Mouse (Mus musculus) lung, embryonic 16.5 days (tissue): Measurements from ENCODE around the gene Aagab. TPM values are rescaled to one million over a fixed set of nuclear protein-coding genes. Genes with fewer than 3 reads are reported as not detected.

Experiments
- ATAC-seq: fragments of 200-750 bp; cut with Nextera tagmentation; 2 replicates; pipeline ENCODE4 v1.8.0; 2017; ENCODE audit warnings: low read depth, mild to moderate bottlenecking, moderate library complexity
- H3K27ac ChIP-seq: fragments of 300-500 bp; sonication (generic); 2 replicates; pipeline ENCODE4 v1.5.1; 2014; ENCODE audit warnings: mild to moderate bottlenecking, control low read depth, low read length
- H3K27me3 ChIP-seq: fragments of 300-500 bp; sonication (generic); 2 replicates; pipeline ENCODE4 v1.6.1; 2014; ENCODE audit warnings: low read depth, low read length, mixed read lengths; ENCODE audit not compliant: control insufficient read depth, insufficient read depth
- H3K36me3 ChIP-seq: fragments of 300-500 bp; sonication (generic); 2 replicates; pipeline ENCODE4 v1.6.1; 2014; ENCODE audit warnings: low read length; ENCODE audit not compliant: control insufficient read depth, insufficient read depth
- H3K4me1 ChIP-seq: fragments of 300-500 bp; sonication (generic); replicated peaks from 2 replicates; pipeline ENCODE4 v1.6.1; 2014; ENCODE audit warnings: low read length, mixed read lengths; ENCODE audit not compliant: control insufficient read depth, insufficient read depth
- H3K4me2 ChIP-seq: fragments of 300-500 bp; sonication (generic); 2 replicates; pipeline ENCODE4 v1.6.1; 2014; ENCODE audit warnings: low read depth, low read length, control low read depth
- H3K4me3 ChIP-seq: fragments of 300-500 bp; sonication (generic); 2 replicates; pipeline ENCODE4 v1.5.1; 2014; ENCODE audit warnings: mild to moderate bottlenecking, low read length, control low read depth
- H3K9ac ChIP-seq: fragments of 300-500 bp; sonication (generic); 2 replicates; pipeline ENCODE4 v1.6.1; 2014; ENCODE audit warnings: low read length, control low read depth
- H3K9me3 ChIP-seq: fragments of 300-500 bp; sonication (generic); 2 replicates; pipeline ENCODE4 v1.6.1; 2016; ENCODE audit warnings: low read length; ENCODE audit not compliant: control insufficient read depth
- WGBS: fragments of 180-500 bp; shearing (Covaris S2); extraction: QIAGEN DNeasy Blood & Tissue Kit; methylation state at CpG from one replicate; pipeline ENCODE4 v1.1.7; 2014; 5-methylcytosine and 5-hydroxymethylcytosine counted together
- polyA plus RNA-seq: library from polyadenylated mRNA; unstranded; fragments of >200 nt; fragmentation: Nextera tagmentation; extraction: Ambion mirVana; gene quantifications from 2 replicates; pipeline ENCODE4 v1.2.1, GENCODE M21; 2015

Aagab gene
- polyA plus RNA-seq, 1 experiment from 2014 or later: 30.1 TPM

GRCm38 (mm10) chr9:63649841-63650545 is 47.5 kb downstream of the Aagab start:
- Histone ChIP-seq H3K4me2 (no peak overlapping the region), H3K27ac (no peak overlapping the region), H3K36me3 (peaks cover 17% of the 10 kb centered on the region), H3K27me3 (no peaks in the 10 kb centered on the region), H3K9me3 (no peaks in the 10 kb centered on the region), H3K9ac (no peak overlapping the region), H3K4me3 (no peak overlapping the region), H3K4me1 (peaks cover 30% of the 10 kb centered on the region)
- WGBS: 80% methylated on average over 8 of the region's 8 CpGs
- no peak for ATAC-seq

- ATAC-seq: no peak
- Histone ChIP-seq H3K4me3 (no peak overlapping the region), H3K9ac (no peak overlapping the region), H3K4me1 (peaks cover 35% of the 10 kb centered on the region), H3K36me3 (peaks cover 20% of the 10 kb centered on the region), H3K27ac (peak overlapping the region; percentile 53), H3K4me2 (no peak overlapping the region), H3K9me3 (no peaks in the 10 kb centered on the region), H3K27me3 (no peaks in the 10 kb centered on the region)
- WGBS: 71% methylated on average over 14 of the region's 14 CpGs
Measured at GRCm38 (mm10) chr9:63650905-63651304, 48.4 kb downstream of the Aagab start.

DNA sequence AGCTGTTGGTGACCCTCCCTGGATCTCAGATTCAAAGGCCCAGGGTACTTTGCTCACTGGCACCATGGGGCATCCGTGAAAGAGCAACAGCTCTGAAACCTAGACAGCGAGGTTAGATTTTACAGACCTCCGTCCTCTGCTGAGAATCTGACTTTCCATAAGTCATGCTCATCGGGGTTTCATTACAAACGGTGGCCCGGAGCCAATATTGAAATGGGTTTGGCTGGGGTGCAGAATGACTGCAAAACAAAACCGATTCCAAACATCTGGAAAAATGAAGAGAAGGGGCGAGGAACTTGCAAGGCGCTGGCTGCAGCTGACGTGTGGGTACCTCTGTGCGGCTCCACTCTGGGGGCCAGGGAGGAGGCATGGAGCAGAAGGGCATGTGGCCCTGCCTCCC is 49.1 kb downstream of the Aagab start:
- H3K27ac ChIP-seq: peak overlapping the region; percentile 53
- ATAC-seq: peak; percentile 16; the same call in 1 of the 2 replicates
- WGBS: 49% methylated on average over 11 of the region's 11 CpGs

GRCm38 (mm10) chr9:63653666-63654065 is 51.2 kb downstream of the Aagab start:
- H3K27ac ChIP-seq: peak overlapping the region; percentile 69

More for the DNA sequence above, 49.1 kb downstream of the Aagab start:
- Histone ChIP-seq H3K4me2 (no peak overlapping the region), H3K9ac (no peak overlapping the region), H3K9me3 (no peaks in the 10 kb centered on the region), H3K4me1 (peaks cover 36% of the 10 kb centered on the region), H3K36me3 (peaks cover 20% of the 10 kb centered on the region), H3K27me3 (no peaks in the 10 kb centered on the region), H3K4me3 (no peak overlapping the region)

GRCm38 (mm10) chr9:63654575-63654974 is 52.1 kb downstream of the Aagab start:
- H3K4me2 ChIP-seq: no peak overlapping the region
- no peak overlapping the region for H3K27ac ChIP-seq
- no peak for ATAC-seq
- no peaks in the 10 kb centered on the region for H3K9me3 ChIP-seq
- H3K36me3 ChIP-seq: peaks cover 10% of the 10 kb centered on the region
- no peak overlapping the region for H3K4me3 ChIP-seq
- WGBS: 79% methylated on average over 8 of the region's 8 CpGs
- H3K4me1 ChIP-seq: peaks cover 51% of the 10 kb centered on the region
- no peaks in the 10 kb centered on the region for H3K27me3 ChIP-seq
- no peak overlapping the region for H3K9ac ChIP-seq

More at GRCm38 (mm10) chr9:63653666-63654065, 51.2 kb downstream of the Aagab start:
- ATAC-seq: peak; percentile 48
- H3K4me3 ChIP-seq: no peak overlapping the region
- H3K27me3 ChIP-seq: no peaks in the 10 kb centered on the region
- peaks cover 48% of the 10 kb centered on the region for H3K4me1 ChIP-seq
- no peaks in the 10 kb centered on the region for H3K9me3 ChIP-seq
- H3K36me3 ChIP-seq: peaks cover 17% of the 10 kb centered on the region
- no peak overlapping the region for H3K4me2 ChIP-seq
- WGBS: 39% methylated on average over 7 of the region's 7 CpGs
- H3K9ac ChIP-seq: 0 out of 2 replicates have a peak overlapping the region, but pooled peaks have one; percentile 5

- Histone ChIP-seq H3K27me3 (no peaks in the 10 kb centered on the region), H3K4me3 (no peak overlapping the region), H3K9ac (no peak overlapping the region), H3K4me1 (peaks cover 51% of the 10 kb centered on the region), H3K9me3 (no peaks in the 10 kb centered on the region), H3K27ac (no peak overlapping the region), H3K4me2 (no peak overlapping the region), H3K36me3 (peaks cover 8% of the 10 kb centered on the region)
- no peak for ATAC-seq
- 30% methylated on average over 1 of the region's 1 CpGs for WGBS
Measured at GRCm38 (mm10) chr9:63655092-63655491, 52.6 kb downstream of the Aagab start.

- Histone ChIP-seq H3K4me3 (no peak overlapping the region), H3K36me3 (peaks cover 14% of the 10 kb centered on the region), H3K4me2 (no peak overlapping the region), H3K27me3 (no peaks in the 10 kb centered on the region), H3K27ac (peak overlapping the region; percentile 65), H3K9me3 (no peaks in the 10 kb centered on the region), H3K9ac (no peak overlapping the region), H3K4me1 (peaks cover 36% of the 10 kb centered on the region)
- WGBS: 17% methylated on average over 4 of the region's 4 CpGs
- ATAC-seq: peak; percentile 66
Measured at GRCm38 (mm10) chr9:63657167-63657566, 54.7 kb downstream of the Aagab start.

DNA sequence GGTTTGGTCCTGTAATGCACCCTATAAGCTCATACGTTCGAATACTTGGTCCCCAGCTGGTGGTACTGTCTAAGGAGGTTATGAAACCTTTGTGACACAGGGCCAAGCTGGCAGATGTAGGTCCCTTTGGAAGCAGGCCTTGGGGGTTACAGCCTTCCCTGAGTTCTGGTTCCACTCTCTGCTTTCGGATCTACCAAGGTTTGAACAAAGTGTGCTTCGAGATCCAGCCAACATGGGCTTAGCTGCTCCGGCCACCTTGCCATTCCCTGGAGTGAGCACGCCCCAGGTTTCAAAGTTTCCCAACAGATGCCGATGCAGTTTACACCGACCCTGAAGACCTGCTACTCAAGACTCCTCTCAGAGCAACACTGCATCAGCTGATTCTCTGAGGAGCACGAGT is 56.0 kb downstream of the Aagab start:
- Histone ChIP-seq H3K9ac (no peak overlapping the region), H3K4me3 (no peak overlapping the region), H3K9me3 (no peaks in the 10 kb centered on the region), H3K4me1 (peaks cover 39% of the 10 kb centered on the region), H3K36me3 (peaks cover 16% of the 10 kb centered on the region), H3K4me2 (no peak overlapping the region), H3K27me3 (no peaks in the 10 kb centered on the region), H3K27ac (no peak overlapping the region)
- ATAC-seq: no peak
- WGBS: 84% methylated on average over 9 of the region's 9 CpGs

DNA sequence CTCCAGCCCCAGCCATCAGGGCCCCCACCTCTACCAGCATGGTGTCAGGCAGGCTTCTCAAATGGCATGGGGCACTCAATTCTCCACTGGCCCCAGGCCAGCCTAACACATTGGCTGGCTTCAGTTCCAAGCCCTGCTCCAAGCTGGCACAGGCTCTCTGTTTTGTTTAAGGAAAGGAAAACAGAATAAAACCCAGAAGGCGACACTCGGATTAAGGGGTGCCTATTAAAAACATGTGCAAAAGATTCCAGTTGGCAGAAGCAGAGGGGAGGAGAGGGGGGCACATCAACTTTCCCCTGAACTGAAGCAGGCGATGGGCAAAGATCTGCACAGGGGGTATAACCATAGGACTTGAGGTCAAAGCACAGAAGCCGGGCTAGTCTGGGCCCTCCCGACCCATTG is 56.5 kb downstream of the Aagab start:
- H3K36me3 ChIP-seq: peaks cover 16% of the 10 kb centered on the region
- no peak for ATAC-seq
- H3K4me1 ChIP-seq: peaks cover 35% of the 10 kb centered on the region
- H3K27ac ChIP-seq: no peak overlapping the region
- H3K9me3 ChIP-seq: no peaks in the 10 kb centered on the region
- whole genome bisulfite sequencing: 75% methylated on average over 5 of the region's 5 CpGs
- no peak overlapping the region for H3K4me3 ChIP-seq
- no peak overlapping the region for H3K4me2 ChIP-seq
- no peak overlapping the region for H3K9ac ChIP-seq
- no peaks in the 10 kb centered on the region for H3K27me3 ChIP-seq
